Mouse (Mus musculus) ES-E14 (cell line): Measurements from ENCODE around the gene Rab11a.

Source experiments
- CHD2 ChIP-seq: IDR thresholded peaks from 2 replicates; pipeline ENCODE4 v1.6.1; 2014; ENCODE audit warnings: mild to moderate bottlenecking, low read depth, low read length, inconsistent platforms
- MAFK ChIP-seq: IDR thresholded peaks from 2 replicates; pipeline ENCODE4 v1.6.1; 2014; ENCODE audit warnings: mild to moderate bottlenecking, low read depth, low read length, inconsistent platforms; ENCODE audit not compliant: insufficient read depth

DNA sequence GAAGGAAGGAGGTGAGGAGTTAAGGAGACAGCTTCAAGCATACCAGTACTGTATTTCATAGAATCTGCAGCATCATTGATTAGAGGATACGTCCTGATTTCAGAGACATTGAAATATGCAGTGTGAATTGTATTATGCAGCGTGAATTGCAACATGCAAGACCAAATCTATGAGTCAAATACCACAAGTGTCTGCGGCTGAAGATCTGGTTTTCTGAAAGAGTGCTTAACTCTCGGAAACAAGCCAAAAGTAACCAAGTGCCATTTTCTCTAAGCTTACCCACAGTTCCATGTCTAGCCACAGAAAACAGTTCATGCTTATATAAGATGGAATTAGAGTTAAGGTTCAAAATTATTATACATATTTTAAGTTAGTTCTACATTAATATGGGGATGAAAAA, 10.2 kb upstream of the Rab11a start:
- TF ChIP-seq MAFK (no peak), CHD2 (no peak)
